Mouse (Mus musculus): ENCODE data around the gene Drd2.

Drd2 gene

GRCm38 (mm10) chr9:49456136-49456535, 115.7 kb downstream of the Drd2 start:
- no peak for DNase-seq
